Mouse (Mus musculus) ovary, adult 18-20 months (tissue): ENCODE results near the gene Olfr1140.

ENCODE experiments used
- DNase-seq: peaks from one replicate; pipeline ENCODE4 v3.0.0; 2022; ENCODE audit warnings: low spot score, mixed read lengths

Olfr1140 gene

DNA sequence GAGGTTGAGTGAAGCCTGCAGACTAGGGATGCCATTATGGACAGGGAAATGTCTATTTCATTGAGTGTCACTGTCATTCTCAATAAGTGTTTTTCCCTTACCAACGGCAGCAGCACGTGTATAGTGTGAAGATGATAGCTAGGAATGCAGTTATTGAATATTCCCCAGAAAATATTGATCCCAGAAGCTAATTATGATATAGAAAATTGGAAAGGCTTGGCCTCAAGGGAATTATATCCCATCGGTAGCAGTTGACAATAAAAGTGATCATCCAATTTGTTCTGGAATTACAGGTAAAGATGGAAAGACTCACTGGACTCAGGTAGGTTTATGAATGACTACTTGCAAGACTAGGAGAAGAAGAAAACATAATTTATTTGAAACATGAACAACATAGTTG lies at the start of gene Olfr1140:
TSS of gene Olfr1140 (plus strand) at position 301 of the 400 bp plus-strand sequence.
- no peak for DNase-seq

DNA sequence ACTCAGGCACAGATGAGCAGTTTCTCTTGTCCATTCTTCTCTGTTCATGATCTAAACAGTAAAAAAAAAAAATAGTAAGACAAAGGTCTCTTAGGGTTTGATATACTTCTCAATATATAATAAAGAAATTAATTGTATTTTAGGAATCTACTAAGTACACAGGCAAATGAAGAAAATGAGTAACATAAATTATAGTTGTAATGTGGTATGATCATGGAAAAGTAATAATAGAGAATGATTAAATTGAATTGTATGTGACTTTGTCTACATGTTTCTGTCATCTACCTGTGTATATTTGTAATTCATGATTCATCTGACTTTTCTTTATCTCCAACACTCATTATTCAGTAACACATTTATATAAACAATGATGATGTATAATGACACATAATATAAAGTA lies 49.7 kb upstream of the Olfr1140 start, which contains the start of gene Olfr1136:
TSS of gene Olfr1136 (minus strand) at position 101 of the 400 bp plus-strand sequence.
- no peak for DNase-seq

DNA sequence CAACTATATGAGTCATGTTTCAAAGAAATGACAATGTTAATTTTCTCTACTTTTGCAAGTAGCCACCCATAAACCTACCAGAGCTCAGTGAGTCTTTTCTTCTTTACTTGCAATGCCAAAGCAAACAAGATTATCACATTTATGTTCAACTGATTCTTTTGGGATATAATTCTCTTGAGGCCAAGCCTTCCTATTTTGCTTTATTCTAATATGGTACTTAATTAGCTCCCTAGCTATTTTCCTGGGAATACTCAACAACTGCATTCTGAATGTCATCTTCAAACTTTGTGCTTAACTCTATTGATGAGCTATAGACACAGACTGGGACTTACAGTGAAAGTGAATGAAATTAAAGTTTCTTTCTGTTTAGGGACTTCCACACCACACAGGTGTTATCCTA lies 30.5 kb upstream of the Olfr1140 start, which contains the start of gene Olfr1137:
TSS of gene Olfr1137 (minus strand) at position 101 of the 400 bp plus-strand sequence.
- DNase-seq = no peak

- no peak for DNase-seq
Observed at GRCm38 (mm10) chr2:87739878-87740277, 3.7 kb upstream of the Olfr1140 start, which contains the start of gene Olfr1138. Gene Olfr1138, minus strand, starts transcription at chr2:87739978.

DNA sequence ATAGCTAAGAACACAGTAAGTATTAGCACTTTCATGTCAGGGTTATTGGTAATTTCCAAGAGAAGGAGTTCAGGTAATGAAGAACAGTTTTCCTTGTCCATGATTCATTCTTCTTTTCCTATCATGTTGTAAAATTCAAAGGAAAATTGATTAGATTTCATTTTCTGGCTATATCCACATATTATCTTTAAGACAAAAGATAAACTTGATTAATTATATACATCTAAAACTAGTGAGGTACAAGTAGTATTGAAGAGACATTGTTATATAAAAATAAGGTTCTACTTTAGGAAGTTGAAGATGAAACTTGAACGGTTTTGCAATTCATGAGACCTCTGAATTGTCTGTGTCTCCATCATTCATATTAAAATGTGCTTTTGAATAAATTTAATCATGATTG lies 10.3 kb downstream of the Olfr1140 start, which contains the start of gene Olfr1141:
TSS of gene Olfr1141 (minus strand) at position 101 of the 400 bp plus-strand sequence.
- DNase-seq = no peak

DNA sequence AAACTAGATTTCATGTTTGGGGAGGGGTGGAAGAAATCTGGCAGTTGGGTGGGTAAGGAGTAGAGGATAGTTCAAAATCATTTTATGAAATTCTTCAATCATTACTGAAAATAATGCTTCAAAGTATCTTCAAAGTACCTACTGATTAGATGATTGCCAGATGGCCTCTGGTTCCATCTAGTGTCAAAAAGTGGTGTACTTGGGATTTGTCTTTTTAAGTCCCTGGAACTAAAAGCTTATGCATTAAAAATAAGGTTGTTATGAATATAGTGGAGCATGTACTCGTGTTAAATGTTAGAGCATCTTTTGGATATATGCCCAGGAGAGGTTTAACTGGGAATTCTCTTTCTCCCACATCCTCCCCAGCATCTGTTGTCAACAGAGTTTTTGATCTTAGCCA lies 32.6 kb downstream of the Olfr1140 start:
- DNase-seq = no peak

- DNase-seq = no peak
Observed at GRCm38 (mm10) chr2:87779183-87779582, 35.6 kb downstream of the Olfr1140 start, which contains the start of gene Olfr152. Gene Olfr152, plus strand, starts transcription at chr2:87779483.
